Mouse (Mus musculus) heart, postnatal 0 days (tissue): ENCODE results near the gene Nptn.

Experiments
- CTCF ChIP-seq: IDR thresholded peaks from 2 replicates; pipeline ENCODE4 v1.5.1; 2016; ENCODE audit warnings: antibody characterized with exemption, control low read depth, low read depth
- EP300 ChIP-seq: IDR thresholded peaks from 2 replicates; pipeline ENCODE4 v1.6.1; 2016; ENCODE audit warnings: antibody characterized with exemption, low read depth

DNA sequence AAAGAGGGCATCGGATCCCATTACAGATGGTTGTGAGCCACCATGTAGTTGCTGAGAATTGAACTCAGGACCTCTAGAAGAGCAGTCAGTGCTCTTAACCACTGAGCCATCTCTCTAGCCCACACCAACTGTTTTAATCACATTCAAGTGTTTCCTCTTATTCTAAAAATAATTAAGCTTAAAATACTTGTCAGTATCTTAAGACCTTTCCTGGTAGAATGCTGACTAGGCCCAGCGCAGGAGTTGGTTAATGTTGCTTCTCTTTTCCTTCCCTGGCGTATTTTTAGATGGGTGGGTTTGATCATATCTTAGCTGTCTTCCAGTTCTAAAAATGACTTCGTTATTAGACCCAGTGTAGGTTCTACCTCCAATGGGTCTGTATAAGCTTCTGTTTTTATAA is 6.6 kb downstream of the Nptn start:
- TF ChIP-seq EP300 (no peak), CTCF (no peak)
